ENCODE assay signal across 9 mouse cellular contexts in genomic region chr8:47693119-47693518, GRCm38 (mm10). TPM values are rescaled to one million over a fixed set of nuclear protein-coding genes. Genes with fewer than 3 reads are reported as not detected.
A peak's percentile ranks its signal among the peaks of the same experiment; 100 is the strongest.
DNase-seq lines count a peak whose midpoint lies in the region; ATAC-seq lines count a peak whose summit lies in the region.
"Had no signal": no experiment of that assay in that cellular context is flagged by ENCODE, and none has a peak within 500 bp of the region (broad histone marks: within the 10 kb centered on the region; RNA-seq: fewer than 3 reads in every experiment).

No protein-coding gene starts in this region.

- H3K4me3 ChIP-seq in intestine, embryonic 14.5 days (ENCODE audit: low read depth, low read length) = no peak overlapping the region
- no peak overlapping the region for H3K4me3 ChIP-seq in intestine, embryonic 16.5 days (ENCODE audit: low read length)
- no peak overlapping the region for H3K4me3 ChIP-seq in limb, embryonic 10.5 days
- H3K4me3 ChIP-seq: erythroblast, embryonic 14.5 days had no signal

- H3K9me3 ChIP-seq in intestine, embryonic 14.5 days (ENCODE audit: control insufficient read depth, low read length) = no peaks in the 10 kb centered on the region
- H3K9me3 ChIP-seq in intestine, embryonic 16.5 days (ENCODE audit: control insufficient read depth, low read length) = no peaks in the 10 kb centered on the region
- H3K9me3 ChIP-seq in limb, embryonic 10.5 days (replicated peaks) = no peaks in the 10 kb centered on the region

- 0 out of 2 replicates have a peak, but pooled peaks cover 3% of the 10 kb centered on the region for H3K4me1 ChIP-seq in intestine, embryonic 14.5 days (replicated peaks; ENCODE audit: control insufficient read depth, insufficient read depth, low read length)
- H3K4me1 ChIP-seq in intestine, embryonic 16.5 days (ENCODE audit: control insufficient read depth, insufficient read depth, low read length) = no peaks in the 10 kb centered on the region
- H3K4me1 ChIP-seq in limb, embryonic 10.5 days = 0 out of 2 replicates have a peak, but pooled peaks cover 4% of the 10 kb centered on the region

- ATAC-seq in intestine, embryonic 14.5 days (replicated peaks; ENCODE audit: low FRiP score, low TSS enrichment, low read depth) = no peak
- no peak for ATAC-seq in intestine, embryonic 16.5 days

- H3K27ac ChIP-seq in intestine, embryonic 14.5 days (ENCODE audit: low read depth) = no peak overlapping the region
- H3K27ac ChIP-seq in intestine, embryonic 16.5 days (ENCODE audit: low read length) = no peak overlapping the region
- no peak overlapping the region for H3K27ac ChIP-seq in limb, embryonic 10.5 days

- H3K9ac ChIP-seq in intestine, embryonic 14.5 days (ENCODE audit: low read length) = no peak overlapping the region
- no peak overlapping the region for H3K9ac ChIP-seq in intestine, embryonic 16.5 days (ENCODE audit: low read depth, low read length)

- DNase-seq in intestine, embryonic 14.5 days (ENCODE audit: low spot score) = peak; percentile 90
- DNase-seq in adipocyte (ENCODE audit: low spot score) = peak; percentile 90
- DNase-seq in cerebellum, postnatal 36 days = peak; percentile 82
- DNase-seq in heart, postnatal 4 days = peak; percentile 88
- peak; percentile 87 for DNase-seq in limb, embryonic 10.5 days (ENCODE audit: low spot score)
- peak; percentile 72 for DNase-seq in ovary, postnatal 14 days (ENCODE audit: low spot score)
- peak; percentile 75 for DNase-seq in thymus, postnatal 0 days (ENCODE audit: low spot score)

- H3K36me3 ChIP-seq in intestine, embryonic 14.5 days (ENCODE audit: control insufficient read depth, insufficient read depth, low read length) = no peaks in the 10 kb centered on the region
- no peaks in the 10 kb centered on the region for H3K36me3 ChIP-seq in intestine, embryonic 16.5 days (ENCODE audit: control insufficient read depth, insufficient read depth, low read length)
- H3K36me3 ChIP-seq in limb, embryonic 10.5 days = no peaks in the 10 kb centered on the region

- no peak overlapping the region for H3K4me2 ChIP-seq in intestine, embryonic 14.5 days (ENCODE audit: low read length)
- no peak overlapping the region for H3K4me2 ChIP-seq in intestine, embryonic 16.5 days (ENCODE audit: low read depth, low read length)

- 22% methylated on average over 2 of the region's 2 CpGs for WGBS in intestine, embryonic 14.5 days
- WGBS in intestine, embryonic 16.5 days = 14% methylated on average over 2 of the region's 2 CpGs
- 22% methylated on average over 2 of the region's 2 CpGs for WGBS in limb, embryonic 10.5 days

- no peaks in the 10 kb centered on the region for H3K27me3 ChIP-seq in intestine, embryonic 14.5 days (replicated peaks; ENCODE audit: control insufficient read depth, insufficient read depth, low read length)
- no peaks in the 10 kb centered on the region for H3K27me3 ChIP-seq in intestine, embryonic 16.5 days (replicated peaks; ENCODE audit: control insufficient read depth, insufficient read depth, low read length)
- H3K27me3 ChIP-seq in limb, embryonic 10.5 days (ENCODE audit: low read depth, poor library complexity, severe bottlenecking) = peaks cover 16% of the 10 kb centered on the region

RNA-seq across cellular contexts. Expression of gene Ing2, which starts 17.8 kb away (rescaled TPM):
- polyA plus RNA-seq in intestine, embryonic 14.5 days (2014; fragmentation: Nextera tagmentation; extraction: Ambion mirVana) = 11.5 and 14.3 TPM in 2 replicates
- polyA plus RNA-seq in intestine, embryonic 16.5 days (2015; fragmentation: Nextera tagmentation; extraction: Ambion mirVana) = 10.4 and 10.8 TPM in 2 replicates
- total RNA-seq in heart, postnatal 4 days (2021) = 10 to 100 TPM; 10.4 to 14.0 TPM
- 12.3 and 13.1 TPM in 2 replicates for polyA plus RNA-seq in limb, embryonic 10.5 days (2016; fragmentation: Nextera tagmentation; extraction: Ambion mirVana)
- polyA plus RNA-seq in thymus, postnatal 0 days (2015; fragmentation: Nextera tagmentation; extraction: Ambion mirVana) = 16.9 and 21.5 TPM in 2 replicates

RNA-seq across cellular contexts. Expression of gene Cdkn2aip, which starts 20.6 kb away (rescaled TPM):
- 22.8 and 23.8 TPM in 2 replicates for polyA plus RNA-seq in intestine, embryonic 14.5 days (2014; fragmentation: Nextera tagmentation; extraction: Ambion mirVana)
- polyA plus RNA-seq in intestine, embryonic 16.5 days (2015; fragmentation: Nextera tagmentation; extraction: Ambion mirVana) = 20.0 and 21.0 TPM in 2 replicates
- 10 to 100 TPM in 1 of 2 experiments, 1 to 10 TPM in 1; 9.4 to 12.0 TPM for total RNA-seq in heart, postnatal 4 days (2021)
- polyA plus RNA-seq in limb, embryonic 10.5 days (2016; fragmentation: Nextera tagmentation; extraction: Ambion mirVana) = 31.5 and 33.6 TPM in 2 replicates
- 36.1 and 36.5 TPM in 2 replicates for polyA plus RNA-seq in thymus, postnatal 0 days (2015; fragmentation: Nextera tagmentation; extraction: Ambion mirVana)
